Mouse (Mus musculus): ENCODE measurements around the gene Psen1.

Gene Psen1

GRCm38 (mm10) chr12:83687934-83688315 is at the start of gene Psen1:
Gene Psen1, plus strand, starts transcription at chr12:83688152.
- DNase-seq, result peak; percentile 96

GRCm38 (mm10) chr12:83641233-83641632 is 46.7 kb upstream of the Psen1 start:
- no peak for DNase-seq

DNA sequence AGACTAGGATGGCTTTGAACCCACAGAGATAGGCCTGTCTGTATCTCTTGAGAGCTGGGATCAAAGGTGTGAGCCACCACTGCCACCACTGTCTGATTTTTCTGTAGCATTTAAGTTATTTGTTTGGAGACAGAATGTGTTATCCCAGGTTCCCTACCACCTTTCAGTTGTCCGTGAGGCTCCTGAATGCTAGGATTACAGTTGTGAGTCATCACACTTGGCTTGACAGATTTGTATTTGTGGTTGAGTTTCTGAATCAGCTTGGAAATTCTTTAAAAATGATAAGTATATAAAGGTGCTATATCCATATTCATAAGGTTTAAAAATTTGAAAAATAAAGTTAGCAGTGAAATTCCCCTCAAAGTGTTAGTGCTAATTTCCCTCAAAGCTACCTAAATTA is 44.8 kb upstream of the Psen1 start:
- no peak for DNase-seq

- no peak for DNase-seq
Measured at GRCm38 (mm10) chr12:83650346-83650745, 37.6 kb upstream of the Psen1 start.

DNA sequence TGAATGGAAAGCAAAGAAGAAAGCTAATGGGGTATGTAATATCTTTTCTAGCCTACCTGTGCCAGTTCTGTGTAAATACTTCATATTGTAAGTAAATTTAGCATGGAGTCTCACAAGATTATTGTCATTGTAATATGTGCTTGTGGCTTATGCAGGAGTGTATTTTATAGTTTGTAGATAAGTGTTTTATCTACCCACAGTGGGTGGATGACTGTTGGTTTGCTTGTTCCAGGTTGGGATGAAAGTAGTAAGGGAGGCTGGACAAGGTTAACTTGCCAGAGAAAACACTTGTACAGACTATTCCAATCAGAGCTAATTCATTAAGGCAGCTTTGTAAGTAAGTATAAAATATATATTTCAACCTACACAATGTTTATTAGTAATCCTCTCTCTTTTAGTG is 36.5 kb upstream of the Psen1 start:
- no peak for DNase-seq

GRCm38 (mm10) chr12:83685466-83685865 is 2.5 kb upstream of the Psen1 start:
- DNase-seq, result no peak

DNA sequence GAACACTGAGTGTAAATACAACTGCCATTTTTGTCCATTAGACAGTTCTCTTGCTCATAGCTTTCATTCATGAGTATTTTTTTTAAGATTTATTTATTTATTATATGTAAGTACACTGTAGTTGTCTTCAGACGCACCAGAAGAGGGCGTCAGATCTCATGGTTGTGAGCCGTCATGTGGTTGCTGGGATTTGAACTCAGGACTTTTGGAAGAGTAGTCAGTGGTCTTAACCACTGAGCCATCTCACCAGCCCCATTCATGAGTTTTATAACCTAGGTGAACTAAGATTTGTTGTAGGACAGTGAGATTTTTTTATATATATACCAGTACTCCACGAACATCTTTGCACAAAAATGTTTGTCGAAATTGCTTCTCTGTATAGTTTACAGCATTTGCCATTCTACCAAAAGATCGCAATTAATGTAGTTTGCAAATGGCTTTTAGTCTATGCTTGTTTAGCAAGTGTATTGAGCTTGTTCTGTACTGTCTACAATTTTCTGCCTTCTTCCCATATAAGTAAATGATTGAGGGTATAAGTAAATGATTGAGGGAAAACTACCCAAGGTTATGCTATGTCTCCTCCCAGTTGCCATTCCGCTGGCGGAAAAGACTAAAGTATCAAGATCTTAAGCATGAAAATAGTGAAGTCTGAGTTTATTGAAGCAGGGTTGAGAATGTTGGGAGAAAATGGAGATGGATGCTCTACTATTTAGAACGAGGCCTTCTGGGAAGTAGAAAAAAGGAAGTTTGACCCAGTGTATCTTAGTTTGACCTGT is 1.2 kb upstream of the Psen1 start:
- no peak for DNase-seq

DNA sequence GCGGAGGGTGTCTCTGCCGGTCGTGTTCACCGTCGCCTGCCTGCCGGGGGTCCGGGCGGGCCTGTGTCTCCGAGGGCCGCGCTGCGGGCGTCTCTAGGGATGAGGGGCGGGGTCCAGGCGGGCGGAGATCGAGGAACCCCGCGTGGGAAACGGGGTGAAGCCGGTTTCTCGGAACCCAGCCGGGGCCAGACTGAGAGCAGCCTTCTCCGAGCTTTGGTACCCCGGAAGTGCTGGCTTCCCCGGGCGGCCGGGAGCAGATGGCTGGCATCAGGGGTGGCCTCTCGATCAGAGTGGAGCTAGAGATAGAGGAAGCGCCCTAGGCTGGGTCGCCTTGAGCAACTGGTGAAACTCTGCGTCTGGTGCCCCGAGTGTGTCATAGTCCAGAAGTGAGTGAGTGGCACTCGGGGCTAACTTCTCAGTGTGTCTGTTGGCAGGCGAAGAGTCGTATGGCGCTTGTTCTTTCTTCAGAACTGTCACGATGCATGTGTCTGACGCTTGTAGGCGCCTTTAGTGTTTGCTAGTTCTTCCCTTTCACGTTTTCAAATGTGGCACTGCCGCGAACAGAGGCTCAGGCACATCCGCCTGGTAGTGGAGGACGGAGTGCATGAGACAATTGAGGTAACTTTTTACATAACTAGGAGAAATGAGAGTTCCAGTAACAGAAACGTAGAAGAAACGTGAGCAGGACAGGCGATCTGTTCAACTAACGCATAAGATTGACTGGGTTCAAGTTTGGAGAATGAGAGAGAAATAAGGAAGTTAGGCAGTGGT is 549 bp downstream of the Psen1 start:
- DNase-seq, result no peak

DNA sequence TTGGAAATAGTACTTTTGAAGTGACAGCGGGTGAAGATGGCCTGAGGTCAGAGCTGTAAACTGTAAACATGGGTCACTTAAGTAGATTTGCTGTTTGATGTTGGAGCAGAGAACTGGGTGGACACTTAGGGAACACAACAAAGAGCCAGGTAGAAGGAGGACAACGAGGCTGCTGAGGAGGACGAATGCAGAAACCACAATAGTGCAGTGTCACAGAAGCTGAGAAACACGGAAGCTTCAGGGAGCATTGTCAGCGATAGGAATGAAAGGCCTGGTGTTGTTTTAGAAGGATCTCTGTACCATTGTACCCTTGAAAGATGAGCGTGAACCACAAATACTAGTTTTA is 1.1 kb downstream of the Psen1 start:
- DNase-seq, result no peak

DNA sequence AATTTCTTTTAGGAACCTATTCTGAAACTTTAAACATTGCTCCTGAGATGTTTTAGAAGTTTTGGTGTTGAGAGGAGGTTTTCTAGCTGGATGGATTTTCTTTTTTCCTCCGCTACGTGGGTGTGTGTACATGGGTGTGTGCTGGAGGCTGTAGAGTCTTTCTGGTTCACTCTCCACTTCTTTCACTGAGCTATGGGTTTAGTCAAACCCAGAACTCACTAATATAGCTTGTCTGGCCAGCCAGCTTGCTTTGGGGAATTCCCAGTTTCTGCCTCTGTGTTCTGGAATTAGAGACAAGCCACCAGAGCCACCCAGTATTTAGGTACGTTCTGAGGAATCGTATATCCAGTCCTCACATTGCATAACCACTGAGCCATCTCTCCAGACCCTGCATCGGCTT is 6.1 kb downstream of the Psen1 start:
- DNase-seq, result no peak

DNA sequence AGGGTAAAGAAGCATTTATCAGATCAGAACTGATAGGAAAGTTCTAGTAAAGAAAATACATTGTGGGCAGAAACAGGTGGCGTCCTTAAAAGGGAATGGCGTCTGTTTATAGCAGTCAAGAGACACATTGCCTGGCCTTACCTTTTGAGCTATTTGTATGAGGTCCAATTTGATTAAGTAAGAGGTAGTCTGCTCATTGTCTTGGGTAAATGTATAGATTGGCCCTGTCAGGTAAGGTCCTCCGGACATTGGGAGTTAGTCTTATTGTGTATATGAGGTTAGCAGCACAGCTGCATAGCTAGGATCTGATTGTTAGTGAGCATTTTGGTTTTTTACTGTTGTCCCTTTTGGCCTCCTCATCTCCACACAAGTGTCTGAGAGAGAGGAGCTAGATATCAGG is 6.7 kb downstream of the Psen1 start:
- no peak for DNase-seq

GRCm38 (mm10) chr12:83698637-83699036 is 10.7 kb downstream of the Psen1 start:
- no peak for DNase-seq

DNA sequence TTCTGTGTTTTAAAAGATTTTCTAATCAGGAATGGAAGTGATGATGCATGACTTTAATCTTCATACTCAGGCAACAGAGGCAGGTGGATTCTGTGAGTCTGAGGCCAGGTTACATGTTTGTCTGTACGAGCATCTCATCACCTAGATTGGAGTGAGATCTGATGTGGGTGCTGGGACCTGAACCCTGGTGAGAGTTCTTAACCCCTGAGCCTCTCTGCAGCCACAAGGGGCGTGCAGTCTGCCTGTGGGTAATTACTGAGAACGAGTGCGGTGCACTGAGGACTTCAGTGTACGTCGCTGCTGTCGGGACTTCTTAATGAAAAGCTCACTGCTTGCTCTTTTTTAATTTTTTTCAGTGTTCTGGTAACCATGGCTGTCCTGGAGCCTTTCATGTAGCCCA is 13.7 kb downstream of the Psen1 start:
- no peak for DNase-seq

DNA sequence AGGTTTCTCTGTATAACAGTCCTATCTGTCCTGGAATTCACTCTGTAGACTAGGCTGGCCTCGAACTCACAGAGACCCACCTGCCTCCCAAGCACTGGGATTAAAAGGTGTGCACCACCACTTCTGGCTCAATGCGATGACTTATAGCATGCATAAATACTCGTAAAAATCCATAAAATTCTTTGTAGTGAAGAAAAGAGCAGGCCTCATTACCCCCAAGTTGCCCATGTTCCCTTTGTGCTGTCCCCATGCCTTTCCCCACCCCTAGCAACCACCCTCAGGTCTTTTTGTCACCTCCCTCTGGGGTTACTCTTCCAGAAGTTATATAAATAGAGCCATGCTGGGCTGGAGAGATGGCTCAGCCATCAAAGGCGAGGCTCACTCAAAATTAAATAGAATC is 14.8 kb downstream of the Psen1 start:
- no peak for DNase-seq

DNA sequence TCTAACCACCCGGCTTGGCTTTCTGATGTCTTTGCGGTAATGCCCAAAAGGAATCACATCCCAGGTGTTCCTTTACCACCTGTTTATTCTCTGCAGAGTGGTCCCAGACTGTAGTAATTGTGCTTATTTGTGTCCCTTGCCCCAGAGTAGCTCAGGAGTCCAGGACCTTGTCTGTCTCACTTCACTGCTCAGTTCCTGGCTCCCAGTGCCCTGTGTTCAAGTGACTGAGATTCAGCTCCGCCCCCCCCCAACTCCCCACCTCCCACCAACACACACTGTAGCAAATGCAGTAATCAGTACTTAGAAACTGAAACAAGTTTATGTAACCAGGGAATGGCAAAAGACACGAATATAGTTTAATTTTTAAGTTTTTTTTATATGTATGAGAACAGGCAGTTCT is 19.0 kb downstream of the Psen1 start:
- DNase-seq, result no peak

GRCm38 (mm10) chr12:83708160-83709092 is 20.5 kb downstream of the Psen1 start:
- no peak for DNase-seq

- no peak for DNase-seq
Measured at GRCm38 (mm10) chr12:83709934-83710333, 22.0 kb downstream of the Psen1 start.

GRCm38 (mm10) chr12:83713749-83714148 is 25.8 kb downstream of the Psen1 start:
- peak; percentile 72 to 77 for DNase-seq

- no peak for DNase-seq
Measured at GRCm38 (mm10) chr12:83716416-83717184, 28.6 kb downstream of the Psen1 start.

DNA sequence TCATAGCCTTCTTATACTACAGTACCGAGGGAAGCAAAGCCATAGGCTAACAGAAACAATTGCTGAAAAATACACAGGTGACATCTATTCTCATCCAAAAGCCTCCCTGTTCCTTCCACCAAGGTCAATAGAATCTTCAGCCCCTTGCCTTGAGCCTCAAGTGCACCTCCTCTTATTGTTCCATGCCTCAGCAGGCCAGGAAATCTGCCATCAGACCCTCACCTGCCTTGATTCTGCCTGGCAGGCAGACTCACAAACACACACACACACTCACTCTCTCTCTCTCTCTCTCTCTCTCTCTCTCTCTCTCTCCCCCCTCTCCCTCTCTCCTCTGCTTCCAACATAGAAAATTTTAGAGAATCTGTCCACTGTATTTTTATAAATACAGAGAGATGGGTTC is 31.5 kb downstream of the Psen1 start:
- DNase-seq, result no peak

DNA sequence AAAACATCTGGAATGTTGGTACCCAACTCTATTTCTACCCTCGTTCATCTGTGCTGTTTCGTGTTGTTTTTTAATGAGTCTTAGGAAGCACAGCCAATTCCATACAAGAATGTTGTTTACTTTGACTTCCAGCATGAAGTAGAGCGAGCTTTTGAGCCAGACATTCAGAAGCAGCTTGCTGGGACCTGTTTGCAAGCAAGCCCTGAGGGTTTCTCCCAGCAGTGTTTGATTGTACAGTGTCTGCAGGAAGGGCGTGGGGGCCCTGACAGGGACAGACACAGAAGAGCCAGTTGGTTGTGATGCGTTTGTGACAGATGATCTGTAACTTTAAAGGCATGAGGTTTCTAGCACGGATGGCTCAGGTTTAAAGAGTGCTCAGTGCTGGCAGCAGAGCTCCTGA is 33.3 kb downstream of the Psen1 start:
- no peak for DNase-seq

GRCm38 (mm10) chr12:83723037-83723436 is 35.1 kb downstream of the Psen1 start:
- DNase-seq, result no peak
